In genomic region chr6:142386285-142387010, GRCm38 (mm10) we compare ENCODE assay signal across 7 mouse cellular contexts. TPM values are rescaled to one million over a fixed set of nuclear protein-coding genes. Genes with fewer than 3 reads are reported as not detected.
DNase-seq lines count a peak whose midpoint lies in the region; ATAC-seq lines count a peak whose summit lies in the region.

No protein-coding gene starts in this region.

- peaks cover 24% of the 10 kb centered on the region for H3K4me1 ChIP-seq in forebrain, embryonic 10.5 days
- H3K4me1 ChIP-seq in liver, embryonic 13.5 days (replicated peaks), result peaks cover 37% of the 10 kb centered on the region

- 6% methylated on average over 31 of the region's 31 CpGs for WGBS in forebrain, embryonic 10.5 days
- 1% methylated on average over 31 of the region's 31 CpGs for WGBS in liver, embryonic 13.5 days (ENCODE audit: insufficient replicate concordance)

- DNase-seq in 3T3-L1 (ENCODE audit: low read depth, low spot score) (peak; percentile 22), 416B (ENCODE audit: low read depth) (peak; percentile 74)
- DNase-seq in forebrain, embryonic 10.5 days (ENCODE audit: extremely low spot score, low spot score), result no peak
- peak; percentile 7 for DNase-seq in liver, embryonic 13.5 days
- no peak for DNase-seq in frontal cortex, postnatal 25 days (ENCODE audit: low spot score in 2 of 2)
- no peak for DNase-seq in spleen, postnatal 10 days (ENCODE audit: low spot score in 2 of 2)
- no peak for DNase-seq in layer of hippocampus, postnatal 14 days (ENCODE audit: low spot score in 2 of 2)

- H3K9me3 ChIP-seq in forebrain, embryonic 10.5 days, result no peaks in the 10 kb centered on the region
- no peaks in the 10 kb centered on the region for H3K9me3 ChIP-seq in liver, embryonic 13.5 days (replicated peaks)

- peak overlapping the region; percentile 99 for H3K4me3 ChIP-seq in forebrain, embryonic 10.5 days
- H3K4me3 ChIP-seq in liver, embryonic 13.5 days (replicated peaks), result peak overlapping the region; percentile 94

- peak overlapping the region; percentile 78 for H3K4me2 ChIP-seq in liver, embryonic 13.5 days

- ATAC-seq in liver, embryonic 13.5 days (ENCODE audit: low read depth), result peak; percentile 68

- H3K9ac ChIP-seq in liver, embryonic 13.5 days, result peak overlapping the region; percentile 77

- peaks cover 4% of the 10 kb centered on the region; the same call in 1 of the 2 replicates for H3K36me3 ChIP-seq in forebrain, embryonic 10.5 days (replicated peaks)
- no peaks in the 10 kb centered on the region; the same call in none of the 2 replicates for H3K36me3 ChIP-seq in liver, embryonic 13.5 days

- H3K27ac ChIP-seq in forebrain, embryonic 10.5 days, result peak overlapping the region; percentile 91
- peak overlapping the region; percentile 83 for H3K27ac ChIP-seq in liver, embryonic 13.5 days

- H3K27me3 ChIP-seq in forebrain, embryonic 10.5 days (ENCODE audit: poor library complexity, severe bottlenecking), result no peaks in the 10 kb centered on the region
- H3K27me3 ChIP-seq in liver, embryonic 13.5 days, result no peaks in the 10 kb centered on the region

RNA-seq across cellular contexts. Expression of gene Recql, which starts 0.4 kb away (rescaled TPM):
- polyA plus RNA-seq in forebrain, embryonic 10.5 days (2016; fragmentation: Nextera tagmentation; extraction: Ambion mirVana), result 42.8 and 43.5 TPM in 2 replicates
- 18.8 and 22.1 TPM in 2 replicates for polyA plus RNA-seq in liver, embryonic 13.5 days (2015; fragmentation: Nextera tagmentation; extraction: Ambion mirVana)
- 10 to 100 TPM; 22.2 to 25.2 TPM for total RNA-seq in layer of hippocampus, postnatal 14 days (2021)

RNA-seq across cellular contexts. Expression of gene Golt1b, which starts 0.6 kb away (rescaled TPM):
- 112 and 119 TPM in 2 replicates for polyA plus RNA-seq in forebrain, embryonic 10.5 days (2016; fragmentation: Nextera tagmentation; extraction: Ambion mirVana)
- 47.3 and 53.5 TPM in 2 replicates for polyA plus RNA-seq in liver, embryonic 13.5 days (2015; fragmentation: Nextera tagmentation; extraction: Ambion mirVana)
- 10 to 100 TPM; 26.7 to 27.5 TPM for total RNA-seq in layer of hippocampus, postnatal 14 days (2021)

RNA-seq across cellular contexts. Expression of gene Spx, which starts 26.8 kb away (rescaled TPM):
- polyA plus RNA-seq in forebrain, embryonic 10.5 days (2016; fragmentation: Nextera tagmentation; extraction: Ambion mirVana), result 0.33 and 0.53 TPM in 2 replicates
- polyA plus RNA-seq in liver, embryonic 13.5 days (2015; fragmentation: Nextera tagmentation; extraction: Ambion mirVana), result 0.17 and 0.29 TPM in 2 replicates
- 1 to 10 TPM; 1.4 to 1.7 TPM for total RNA-seq in layer of hippocampus, postnatal 14 days (2021)

RNA-seq across cellular contexts. Expression of gene Pyroxd1, which starts 41.0 kb away (rescaled TPM):
- polyA plus RNA-seq in forebrain, embryonic 10.5 days (2016; fragmentation: Nextera tagmentation; extraction: Ambion mirVana), result 19.7 and 20.8 TPM in 2 replicates
- polyA plus RNA-seq in liver, embryonic 13.5 days (2015; fragmentation: Nextera tagmentation; extraction: Ambion mirVana), result 5.6 and 7.7 TPM in 2 replicates
- total RNA-seq in layer of hippocampus, postnatal 14 days (2021), result 10 to 100 TPM; 10.9 to 13.0 TPM

Comparison
In these comparisons a context has a peak if more than half of its experiments do, and no peak if none do; other contexts are left out.
1. DNase-seq: peak in 3T3-L1 (single experiment), 416B (single experiment) and liver, embryonic 13.5 days (single experiment); none in forebrain, embryonic 10.5 days (single experiment), frontal cortex, postnatal 25 days (0 of 2), spleen, postnatal 10 days (0 of 2) and layer of hippocampus, postnatal 14 days (0 of 2).